Mouse (Mus musculus) ovary, postnatal 36 days (tissue): ENCODE measurements around the gene Zfr2.
"Not testable (repeated sequence)": the region's sequence is repeated elsewhere in the genome, so short reads cannot be mapped to it uniquely, and the experiment has no call there.

Experiments
- DNase-seq: peaks from one replicate; pipeline ENCODE4 v3.0.0; 2022; ENCODE audit warnings: low spot score, mixed read lengths

Gene Zfr2

DNA sequence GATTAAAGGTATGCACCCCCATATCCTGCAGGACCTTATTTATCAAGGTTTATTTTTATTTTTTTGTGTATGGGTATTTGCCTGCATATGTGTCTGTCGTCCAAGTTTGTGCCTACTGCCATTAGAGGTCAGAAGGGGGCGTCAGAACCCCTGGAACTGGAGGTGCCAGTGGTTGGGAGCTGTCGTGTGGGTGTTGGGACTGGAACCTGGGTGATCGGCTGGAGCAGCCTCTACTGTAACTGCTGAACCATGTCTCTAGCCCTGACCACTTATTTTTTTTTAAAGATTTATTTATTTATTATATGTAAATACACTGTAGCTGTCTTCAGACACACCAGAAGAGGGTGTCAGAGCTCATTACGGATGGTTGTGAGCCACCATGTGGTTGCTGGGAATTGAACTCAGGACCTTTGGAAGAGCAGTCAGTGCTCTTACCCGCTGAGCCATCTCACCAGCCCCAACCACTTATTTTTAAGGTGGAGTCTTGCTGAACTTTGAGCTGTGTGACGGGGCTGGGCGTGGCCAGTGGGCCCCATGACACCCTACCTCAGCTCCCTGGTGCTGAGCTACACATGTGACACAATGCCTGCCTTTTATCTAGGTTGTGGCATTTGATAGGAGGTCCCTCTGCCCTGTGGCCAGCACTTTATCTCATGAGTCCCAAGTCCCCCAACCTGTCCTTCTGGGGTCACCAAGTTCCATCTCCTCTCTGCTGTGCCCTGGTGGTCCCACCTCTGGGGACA, 29.8 kb upstream of the Zfr2 start:
- no peak for DNase-seq

DNA sequence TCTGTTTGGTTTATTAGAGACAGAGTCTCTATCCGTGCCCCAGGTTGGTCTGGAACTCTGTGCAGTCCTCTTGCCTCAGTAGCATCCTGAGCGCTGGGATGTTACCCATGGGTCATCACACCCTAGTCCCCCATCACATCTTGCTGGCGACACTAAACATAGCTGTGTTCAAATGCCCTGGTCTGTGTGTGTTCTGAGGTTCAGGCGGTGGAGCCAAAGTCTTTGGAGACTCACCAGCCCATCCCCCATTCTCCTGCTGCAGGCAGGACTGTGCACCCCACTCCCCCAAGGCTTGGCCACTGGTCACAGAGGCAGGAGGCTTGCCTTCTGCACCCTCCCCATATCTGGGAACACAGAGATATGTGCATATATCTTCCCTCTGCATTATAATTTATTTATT, 28.8 kb upstream of the Zfr2 start:
- no peak for DNase-seq

DNA sequence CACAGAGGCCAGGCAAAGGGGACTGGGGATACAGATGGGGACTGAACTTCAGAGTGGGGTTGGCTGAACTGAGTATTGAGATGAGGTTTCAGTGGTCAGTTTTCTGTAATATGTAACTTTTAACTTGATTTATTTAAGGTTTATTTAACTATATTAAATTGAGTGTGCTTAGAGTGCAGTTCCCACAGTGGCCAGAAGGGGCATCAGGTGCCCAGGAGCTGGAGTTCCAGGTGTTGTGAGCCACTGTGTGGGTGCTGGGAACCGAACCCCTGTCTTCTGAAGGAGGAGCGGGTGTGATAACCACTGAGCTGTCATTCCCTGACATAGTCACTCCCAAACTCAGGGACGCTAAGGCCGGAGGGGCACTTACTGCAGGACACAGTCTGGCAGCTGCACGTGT, 22.8 kb upstream of the Zfr2 start:
- DNase-seq, result no peak

DNA sequence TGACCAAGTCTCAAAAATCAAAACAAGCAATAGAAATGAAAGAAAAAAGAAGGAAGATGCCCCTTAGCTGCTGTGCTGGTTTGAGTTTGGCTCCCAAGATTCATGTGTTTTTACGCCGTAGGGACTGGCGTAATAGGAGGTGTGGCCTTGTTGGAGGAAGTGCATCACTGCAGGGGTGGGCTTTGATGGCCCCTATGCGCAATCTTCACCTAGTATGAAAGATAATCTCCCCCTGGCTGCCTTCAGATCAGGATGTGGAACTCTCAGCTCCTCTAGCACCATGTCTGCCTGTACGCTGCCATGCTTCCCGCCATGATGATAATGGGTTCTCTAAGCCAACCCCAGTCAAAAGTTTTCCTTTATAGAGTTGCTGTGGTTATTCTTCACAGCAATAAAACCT, 16.7 kb upstream of the Zfr2 start:
- DNase-seq, result no peak

DNA sequence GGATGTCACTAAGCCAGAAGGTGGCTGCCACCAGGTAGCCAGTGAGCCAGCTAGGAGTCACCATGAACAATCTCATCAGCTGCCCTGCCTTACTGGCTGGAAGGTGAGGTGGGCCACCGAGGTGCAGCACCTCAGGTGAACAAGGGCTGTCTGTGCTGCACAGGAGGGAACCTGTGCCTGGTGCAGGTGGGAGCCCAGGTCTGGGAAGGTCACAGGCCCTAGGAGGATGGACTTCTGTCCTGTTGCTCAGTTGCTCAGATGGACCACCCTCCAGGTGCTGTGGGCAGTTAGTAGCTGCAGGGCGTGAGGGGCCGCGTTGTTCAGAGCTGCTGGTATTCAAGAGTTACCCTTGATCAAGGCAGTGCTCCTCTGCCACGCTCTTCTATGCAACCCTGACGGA, 16.1 kb upstream of the Zfr2 start:
- DNase-seq, result no peak

DNA sequence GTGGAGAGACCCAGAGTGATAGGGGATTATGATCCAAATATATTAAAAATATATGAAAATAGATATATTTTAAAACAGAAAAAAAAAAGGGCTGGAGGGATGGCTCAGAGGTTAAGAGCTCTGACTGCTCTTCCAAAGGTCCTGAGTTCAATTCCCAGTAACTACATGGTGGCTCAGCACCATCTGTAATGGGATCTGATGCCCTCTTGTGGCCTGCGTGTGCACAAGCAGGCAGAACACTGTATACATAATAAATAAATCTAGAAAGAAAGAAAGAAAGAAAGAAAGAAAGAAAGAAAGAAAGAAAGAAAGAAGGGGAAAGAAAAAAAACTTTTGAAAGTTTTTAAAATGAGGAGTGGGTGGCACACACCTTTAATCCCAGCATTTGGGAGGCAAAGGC, 15.7 kb upstream of the Zfr2 start:
- not testable (repeated sequence) for DNase-seq

DNA sequence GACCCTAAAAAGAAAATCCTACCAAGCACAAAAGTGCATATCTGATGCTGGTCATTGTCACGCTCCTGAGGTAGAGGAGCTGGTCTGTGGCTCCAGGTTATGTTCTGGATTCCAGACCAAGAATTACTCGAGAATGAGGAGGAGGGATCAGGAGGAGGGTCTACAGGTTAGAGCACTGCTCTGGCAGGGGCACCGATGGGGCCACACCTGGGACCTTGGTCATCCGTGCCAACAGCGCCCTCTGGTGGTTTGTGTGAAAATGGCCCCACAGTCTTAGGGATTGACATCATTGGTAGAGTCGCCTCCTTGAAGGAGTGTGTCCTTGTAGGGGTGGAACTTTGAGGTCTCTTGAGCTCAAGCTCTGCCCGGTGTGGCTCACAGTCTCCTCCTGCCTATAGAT, 15.0 kb upstream of the Zfr2 start:
- peak; percentile 58 for DNase-seq

DNA sequence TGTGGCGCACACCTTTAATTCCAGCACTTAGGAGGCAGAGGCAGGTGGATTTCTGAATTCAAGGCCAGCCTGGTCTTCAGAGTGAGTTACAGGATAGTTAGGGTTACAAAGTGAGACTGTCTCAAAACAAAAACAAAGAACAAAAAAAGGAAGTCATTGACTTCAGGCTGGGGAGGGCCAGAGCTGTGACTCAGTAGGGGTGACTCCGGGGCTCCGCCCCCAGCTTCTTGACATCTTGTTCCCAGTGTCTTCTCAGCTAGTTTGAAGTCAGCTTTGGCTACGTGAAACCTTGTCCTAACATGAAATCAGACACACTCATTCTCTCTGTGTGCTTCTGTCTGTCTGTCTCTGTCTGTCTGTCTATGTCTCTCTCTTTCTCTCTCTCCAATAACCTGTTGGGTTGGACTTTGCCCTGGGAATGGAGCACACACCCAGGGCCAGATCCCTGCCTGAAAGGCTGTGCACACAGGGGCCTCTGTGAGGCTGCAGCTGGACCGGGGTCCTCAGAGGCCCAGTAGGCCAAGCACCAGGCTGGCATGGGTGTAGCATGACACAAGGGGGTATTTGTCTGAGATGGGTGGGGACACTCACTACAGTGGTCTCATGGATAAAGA, 11.4 kb upstream of the Zfr2 start:
- DNase-seq, result no peak

DNA sequence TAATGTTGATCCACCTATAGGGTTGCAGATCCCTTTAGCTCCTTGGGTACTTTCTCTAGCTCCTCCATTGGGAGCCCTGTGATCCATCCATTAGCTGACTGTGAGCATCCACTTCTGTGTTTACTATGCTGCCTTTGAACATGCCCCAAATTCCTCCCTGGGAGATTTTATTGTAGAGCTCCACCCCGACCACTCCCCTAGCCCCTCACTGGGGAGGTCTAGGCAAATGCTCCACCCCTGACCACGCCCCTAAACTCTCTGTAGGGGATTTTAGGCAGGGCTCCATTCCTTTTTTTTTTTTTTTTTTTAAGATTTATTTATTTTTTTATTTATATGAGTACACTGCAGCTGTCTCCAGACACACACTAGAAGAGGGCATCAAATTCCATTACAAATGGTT, 9.2 kb upstream of the Zfr2 start:
- DNase-seq, result not testable (repeated sequence)

DNA sequence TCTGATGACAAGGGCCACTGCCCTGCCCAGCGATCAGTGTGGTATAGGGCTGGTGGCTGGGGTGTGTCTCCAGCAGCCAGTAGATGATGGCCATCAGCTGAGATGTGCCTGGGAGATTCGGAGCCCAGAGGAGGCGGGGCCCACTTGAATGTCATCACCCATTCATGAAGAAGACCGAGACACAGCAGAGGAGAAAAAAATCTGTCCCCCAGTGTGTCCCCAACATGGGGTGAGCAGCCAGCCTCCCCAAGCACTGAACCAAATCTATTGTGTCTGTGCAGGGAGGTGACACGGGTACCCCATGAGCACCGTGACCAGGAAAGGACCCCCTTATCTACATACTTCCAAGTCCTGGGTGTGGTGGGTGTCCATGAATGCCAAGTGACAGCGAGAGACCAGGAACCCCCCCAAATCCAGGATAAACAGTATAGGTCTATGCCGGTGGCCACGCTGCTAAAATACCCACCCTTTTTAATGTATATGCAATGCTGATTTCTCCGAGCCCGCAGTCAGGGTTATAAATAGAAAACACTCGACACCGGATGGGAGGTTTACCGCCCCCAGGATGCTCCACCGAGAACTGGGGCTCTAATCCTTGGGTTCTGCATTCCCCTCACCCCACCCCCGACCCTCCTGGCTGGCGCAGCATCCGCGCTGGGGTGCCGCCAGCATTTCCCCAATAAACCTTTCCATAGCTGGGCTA, 3.1 kb upstream of the Zfr2 start:
- DNase-seq, result no peak

DNA sequence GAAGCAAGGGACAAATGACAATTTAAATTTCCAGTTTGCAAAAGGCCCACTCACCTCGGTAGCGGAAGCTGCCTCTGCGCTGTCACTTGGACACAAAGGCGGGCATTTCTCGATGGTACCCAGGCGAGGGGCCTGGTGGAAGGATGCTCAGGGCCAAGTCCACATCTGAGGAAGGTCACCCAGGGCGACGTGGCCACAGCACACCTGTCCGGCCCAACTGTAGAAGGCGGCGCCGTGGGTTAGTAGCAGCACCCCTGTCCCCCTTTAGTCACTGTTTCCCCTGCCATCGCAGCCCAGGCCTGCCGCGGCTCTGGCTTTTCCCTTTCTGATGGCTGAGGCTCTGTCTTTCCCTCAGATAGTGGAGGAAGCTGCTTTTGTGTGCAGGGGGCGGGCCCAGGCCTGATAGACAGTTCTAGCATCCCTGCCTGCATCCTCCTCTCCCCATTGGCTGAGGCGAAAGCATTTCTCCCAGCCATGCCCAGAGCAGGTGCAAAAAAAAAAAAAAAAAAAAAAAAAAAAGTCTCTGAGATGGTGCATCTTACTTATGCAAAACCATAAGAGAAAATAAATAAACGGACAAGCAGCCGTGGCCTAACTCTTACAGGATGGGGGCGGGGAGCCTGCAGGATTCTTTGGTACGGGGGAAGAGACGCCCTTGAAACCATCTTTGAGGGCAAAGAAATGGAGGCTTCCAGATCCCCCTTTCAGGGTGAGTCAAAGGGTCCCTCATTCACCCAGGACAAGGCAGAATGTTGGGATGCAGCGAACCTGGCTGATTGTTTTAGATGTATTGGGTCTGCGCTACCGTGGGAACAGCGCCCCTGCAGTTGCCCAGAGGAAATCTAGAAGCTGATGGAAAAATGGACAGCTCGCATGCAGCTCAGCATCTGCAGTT, 2.3 kb upstream of the Zfr2 start, which contains the start of gene Atcay:
Gene Atcay (minus strand): TSS at position 396 of the 895 bp plus-strand sequence.
- DNase-seq, result no peak

DNA sequence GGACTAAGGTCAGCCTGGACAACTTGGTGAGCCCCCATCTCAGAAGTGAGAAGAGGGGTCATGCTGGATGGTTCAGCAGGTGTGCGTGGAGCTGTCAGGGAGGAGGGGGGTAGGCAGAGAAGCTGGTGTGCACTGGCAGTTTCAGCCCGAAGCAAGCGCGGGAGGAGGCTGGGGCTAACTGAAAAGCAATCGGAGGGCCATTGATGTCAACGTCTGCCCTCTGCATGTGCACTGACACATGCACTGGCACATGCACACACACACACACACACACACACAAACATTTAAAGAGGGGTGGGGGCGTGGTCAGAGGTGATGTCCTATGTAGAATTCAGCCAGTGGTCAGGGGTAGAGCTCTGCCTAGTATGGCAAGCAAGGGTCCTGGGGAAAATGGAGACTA, 1.5 kb upstream of the Zfr2 start:
- DNase-seq, result no peak

DNA sequence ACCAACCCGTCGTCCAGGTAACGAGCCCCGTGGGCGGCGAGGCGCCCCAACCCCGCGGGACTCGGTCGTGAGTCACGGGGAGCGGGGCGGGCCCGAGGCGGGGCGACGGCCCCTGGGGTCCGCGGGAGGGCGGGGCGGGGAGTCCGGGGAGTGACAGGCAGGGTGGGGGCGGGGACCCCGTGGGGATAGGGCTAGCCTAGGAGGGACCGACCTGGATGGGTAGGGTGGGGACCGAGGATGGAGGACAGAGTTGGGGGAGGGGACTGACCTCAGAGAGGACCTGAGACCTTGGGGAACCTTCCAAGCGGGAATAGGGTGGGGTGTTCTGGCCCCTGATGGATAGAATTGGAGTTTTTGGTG, 251 bp downstream of the Zfr2 start:
- no peak for DNase-seq

DNA sequence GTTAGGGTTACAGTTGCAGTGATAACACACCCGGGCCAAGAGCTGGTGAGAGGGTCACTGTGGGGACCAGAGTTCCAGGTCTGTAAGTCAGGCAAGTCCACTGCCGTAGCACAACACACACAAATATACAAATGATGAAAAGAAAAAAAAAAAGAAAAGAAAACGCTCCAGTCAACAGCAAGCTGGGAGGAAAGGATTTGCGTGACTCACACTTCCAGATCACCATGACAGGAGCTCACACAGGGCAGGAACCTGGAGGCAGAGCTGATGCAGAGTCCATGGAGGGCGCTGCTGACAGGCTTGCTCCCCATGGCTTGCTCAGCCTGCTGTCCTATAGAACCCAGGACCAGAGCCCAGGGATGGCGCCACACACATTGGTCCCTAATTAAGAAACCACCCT, 1.3 kb downstream of the Zfr2 start:
- no peak for DNase-seq

DNA sequence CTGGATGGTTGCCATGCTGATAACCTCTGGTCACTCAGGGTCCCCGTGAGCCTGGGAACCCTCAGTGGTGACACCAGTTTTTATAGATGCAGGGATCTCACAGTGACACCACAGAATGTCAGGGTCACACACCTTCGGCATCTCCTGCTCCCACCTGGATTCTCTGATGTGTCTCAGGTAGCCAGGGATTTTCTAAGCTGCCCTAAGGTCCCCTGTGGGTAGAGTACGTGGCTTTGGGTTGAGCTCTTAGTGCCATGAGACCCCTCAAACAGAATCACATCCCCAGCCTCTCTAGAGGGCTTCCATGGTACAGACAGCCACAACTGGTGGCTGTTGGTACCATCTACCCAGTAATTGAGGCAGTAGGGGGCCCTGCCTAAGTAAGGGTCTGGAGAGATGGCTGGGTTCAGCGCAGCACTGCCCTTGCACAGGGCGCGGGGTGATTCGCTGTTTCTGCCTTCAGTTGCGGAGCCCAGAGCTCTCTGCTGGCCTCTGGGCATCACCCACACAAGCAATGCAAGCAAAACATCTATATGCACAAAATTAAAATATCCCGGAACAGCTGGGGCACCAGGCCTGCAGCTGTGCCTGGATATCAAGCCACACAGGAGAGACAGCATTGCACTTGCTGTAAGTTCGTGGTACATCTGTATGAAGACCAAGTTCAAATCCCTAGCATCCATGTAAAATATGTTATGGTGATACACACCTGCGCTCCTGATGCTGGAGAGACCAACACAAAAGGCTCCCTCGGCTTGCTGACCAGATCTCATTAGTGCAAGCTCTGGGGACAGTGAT, 3.7 kb downstream of the Zfr2 start:
- DNase-seq, result no peak

DNA sequence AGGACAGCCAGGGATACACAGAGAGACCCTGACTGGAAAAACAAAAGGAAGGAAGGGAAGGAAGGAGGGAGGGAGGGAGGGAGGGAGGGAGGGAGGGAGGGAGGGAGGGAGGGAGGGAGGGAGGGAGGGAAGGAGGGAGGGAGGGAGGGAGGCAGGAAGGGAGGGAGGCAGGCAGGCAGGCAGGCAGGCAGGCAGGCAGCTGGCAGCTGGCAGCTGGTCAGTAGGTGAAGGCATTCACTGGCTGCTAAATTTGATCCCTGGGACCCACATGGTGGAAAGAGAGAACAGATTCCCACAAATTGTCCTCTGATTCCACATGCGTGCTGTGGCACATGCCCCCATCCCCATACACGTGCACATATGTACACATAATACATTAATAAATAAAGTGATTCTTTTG, 5.7 kb downstream of the Zfr2 start:
- DNase-seq, result no peak

DNA sequence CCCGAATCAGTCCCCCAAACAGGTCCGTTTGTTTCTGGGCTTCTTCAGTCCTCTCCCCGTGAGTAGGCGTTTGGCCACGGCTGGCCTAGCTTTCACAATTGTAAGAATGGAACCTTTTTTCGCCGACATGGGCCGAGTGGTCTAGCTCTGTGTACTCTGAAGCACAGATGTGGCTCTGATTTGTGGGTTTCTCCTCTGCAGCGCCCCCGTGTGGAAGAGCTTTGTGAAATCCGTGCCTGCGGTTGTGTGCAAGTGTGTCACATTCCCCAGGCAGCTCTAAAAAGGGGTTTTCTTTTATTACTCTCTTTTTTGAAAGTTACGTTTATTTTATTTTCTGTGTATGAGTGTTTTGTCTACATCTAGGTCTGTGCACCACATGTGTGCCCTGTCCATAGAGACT, 7.9 kb downstream of the Zfr2 start:
- DNase-seq, result peak; percentile 57

DNA sequence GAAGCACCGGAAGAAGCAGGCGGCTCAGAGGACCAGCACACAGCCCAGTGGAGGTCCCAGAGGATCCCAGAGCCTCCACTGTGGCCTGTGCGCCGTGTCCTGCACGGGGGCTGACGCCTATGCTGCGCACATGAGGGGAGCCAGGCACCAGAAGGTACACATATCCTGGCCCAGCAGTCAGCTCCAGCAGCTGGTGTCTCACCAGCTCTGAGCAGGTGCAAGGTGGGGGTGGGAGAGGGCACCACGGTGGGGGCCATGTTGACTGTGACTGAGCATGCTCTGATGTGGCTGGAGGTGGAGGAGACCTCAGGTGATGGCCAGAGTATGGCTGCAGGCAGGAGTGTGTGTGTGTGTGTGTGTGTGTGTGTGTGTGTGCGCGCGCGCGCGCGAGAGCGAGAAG, 9.1 kb downstream of the Zfr2 start:
- DNase-seq, result no peak

DNA sequence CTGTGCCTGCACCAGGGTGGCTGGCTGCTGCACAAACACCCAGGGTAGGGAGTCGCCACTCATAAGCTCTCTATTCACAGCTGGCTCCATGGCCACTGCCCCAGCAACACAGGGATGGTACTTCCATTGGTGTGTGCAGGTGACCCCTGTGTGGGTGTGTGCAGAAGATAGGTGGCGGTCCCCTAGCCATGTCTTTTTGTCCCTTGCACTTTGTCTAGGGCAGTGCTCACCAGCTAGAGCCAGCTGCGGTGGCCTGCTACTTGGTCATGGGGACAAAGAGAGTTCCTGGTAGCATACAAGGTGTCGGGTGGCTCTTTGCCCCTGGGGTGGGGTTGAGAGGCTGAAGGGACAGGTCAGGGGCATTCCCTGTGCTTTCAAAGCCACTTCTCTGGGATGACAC, 11.2 kb downstream of the Zfr2 start:
- DNase-seq, result no peak

DNA sequence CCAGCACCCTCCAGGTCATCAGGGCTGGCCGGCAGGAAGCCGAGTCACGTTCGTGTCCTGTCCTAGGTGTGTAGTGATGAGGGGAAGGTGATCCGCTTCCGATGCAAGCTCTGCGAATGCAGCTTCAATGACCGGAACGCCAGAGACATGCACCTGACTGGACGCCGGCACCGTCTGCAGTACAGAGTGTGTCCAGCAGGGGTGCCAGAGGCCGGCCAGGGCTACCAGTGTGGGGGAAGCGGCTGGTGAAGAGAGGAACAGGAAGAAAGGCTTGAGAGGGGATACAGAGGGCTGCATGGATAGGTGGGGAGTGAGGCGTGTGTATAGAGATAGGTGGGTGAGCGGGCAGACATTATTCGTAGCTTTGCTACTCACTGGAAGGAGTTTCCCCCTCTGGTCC, 11.6 kb downstream of the Zfr2 start:
- DNase-seq, result peak; percentile 77

DNA sequence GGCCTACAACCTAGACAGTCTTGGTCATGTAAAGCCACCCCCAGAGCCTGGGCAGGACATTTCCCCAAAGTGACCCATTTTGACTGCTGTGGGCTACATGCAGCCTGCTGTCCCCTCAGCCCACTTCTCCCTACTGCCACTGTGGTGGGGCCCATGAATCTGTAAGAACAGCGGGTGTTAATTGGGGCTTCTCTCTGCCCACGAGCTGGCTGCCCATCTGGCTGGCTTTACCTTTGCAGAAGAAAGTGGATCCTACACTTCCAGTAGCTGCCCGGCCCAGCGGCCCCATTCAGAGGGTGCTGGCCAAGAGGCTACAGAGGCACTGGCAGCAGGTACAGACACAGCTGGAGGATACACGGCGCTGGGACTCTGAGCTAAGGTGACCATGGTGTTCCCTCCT, 12.2 kb downstream of the Zfr2 start:
- DNase-seq, result no peak

DNA sequence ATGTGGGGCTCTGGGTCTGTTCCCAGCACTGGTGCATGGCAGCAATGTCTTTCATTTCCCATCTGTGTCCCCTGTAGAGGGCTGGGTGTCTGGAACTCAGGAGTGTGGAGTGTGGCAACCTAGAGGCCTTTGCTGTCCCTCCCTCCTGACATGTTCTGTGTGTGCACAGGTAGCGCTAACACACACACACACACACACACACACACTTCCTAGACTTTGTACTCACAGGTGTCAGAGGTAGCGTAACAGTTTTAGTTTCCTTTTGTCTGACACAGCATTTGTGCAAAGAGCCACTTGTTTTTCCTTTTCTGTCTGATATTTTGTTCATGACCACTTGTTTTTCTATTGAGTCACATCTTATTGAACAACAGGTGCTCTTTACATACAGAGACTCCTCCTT, 14.8 kb downstream of the Zfr2 start:
- no peak for DNase-seq
